Mouse (Mus musculus) lung, postnatal 0 days (tissue): ENCODE results near the gene Klhdc8b.

ENCODE experiments used
- CTCF ChIP-seq: IDR thresholded peaks from 2 replicates; pipeline ENCODE4 v1.5.1; 2016; ENCODE audit warnings: antibody characterized with exemption, mild to moderate bottlenecking
- EP300 ChIP-seq: IDR thresholded peaks from 2 replicates; pipeline ENCODE4 v1.6.1; 2016; ENCODE audit warnings: antibody characterized with exemption, mild to moderate bottlenecking, control low read depth

DNA sequence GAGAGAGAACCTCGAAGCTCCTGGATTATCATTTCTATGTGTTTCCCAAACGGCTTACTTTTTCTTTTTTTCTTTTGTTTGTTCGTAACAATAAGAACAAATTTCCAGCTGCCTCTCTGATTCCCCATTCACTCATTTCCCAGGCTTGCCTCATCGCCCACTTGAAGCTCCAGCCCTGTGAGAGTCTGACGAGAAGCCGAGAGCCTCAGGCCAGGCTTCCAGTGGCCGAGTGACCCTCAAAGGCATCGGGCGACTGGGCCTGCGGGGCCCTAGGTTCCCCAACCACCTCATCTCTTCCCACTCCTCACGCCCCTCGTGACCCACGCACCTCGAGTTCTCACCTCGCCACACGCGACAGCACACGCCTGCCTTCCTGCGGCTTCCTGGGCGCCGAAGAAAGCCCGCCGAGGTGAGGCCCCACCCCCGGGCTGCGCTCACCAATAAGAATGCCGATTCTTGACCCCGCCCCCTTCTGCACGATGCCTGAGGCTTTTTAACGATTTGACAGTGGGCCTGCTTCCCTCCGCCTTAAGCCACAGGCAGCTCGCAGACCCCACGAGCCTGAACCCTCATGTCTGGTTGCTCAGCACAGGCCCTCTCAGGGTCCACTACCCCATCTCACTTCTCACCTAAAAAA, 29.8 kb downstream of the Klhdc8b start:
- TF ChIP-seq CTCF (no peak), EP300 (no peak)
